Mouse (Mus musculus): ENCODE data around the gene Selenoh. TPM values are rescaled to one million over a fixed set of nuclear protein-coding genes. Genes with fewer than 3 reads are reported as not detected.

Selenoh gene
- polyA plus RNA-seq (2015; fragmentation: Illumina TruSeq; extraction: RNeasy Lipid Tissue Mini Kit (QIAGEN cat#74804); ENCODE audit: low read depth, low replicate concordance), result 53.2 TPM

DNA sequence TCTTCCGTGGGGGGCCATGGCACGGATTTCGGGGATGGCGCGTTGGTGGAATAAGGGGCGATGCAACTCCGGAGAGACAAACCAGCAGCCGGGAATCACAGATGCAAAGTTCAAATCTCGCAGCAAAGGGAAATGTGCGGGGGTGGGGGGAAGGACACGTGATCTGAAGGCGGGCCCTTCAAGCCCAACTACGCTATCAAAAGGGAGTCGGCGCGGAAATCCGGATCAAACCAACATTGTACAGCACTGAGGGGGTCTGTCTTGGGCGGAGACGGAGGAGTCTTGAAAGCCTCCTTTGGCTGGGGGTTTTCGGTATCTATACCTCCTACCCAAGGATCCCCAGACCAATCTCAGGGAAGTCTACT is at the start of gene Selenoh:
Selenoh (minus strand) TSS at position 202 of the 365 bp plus-strand sequence.

DNA sequence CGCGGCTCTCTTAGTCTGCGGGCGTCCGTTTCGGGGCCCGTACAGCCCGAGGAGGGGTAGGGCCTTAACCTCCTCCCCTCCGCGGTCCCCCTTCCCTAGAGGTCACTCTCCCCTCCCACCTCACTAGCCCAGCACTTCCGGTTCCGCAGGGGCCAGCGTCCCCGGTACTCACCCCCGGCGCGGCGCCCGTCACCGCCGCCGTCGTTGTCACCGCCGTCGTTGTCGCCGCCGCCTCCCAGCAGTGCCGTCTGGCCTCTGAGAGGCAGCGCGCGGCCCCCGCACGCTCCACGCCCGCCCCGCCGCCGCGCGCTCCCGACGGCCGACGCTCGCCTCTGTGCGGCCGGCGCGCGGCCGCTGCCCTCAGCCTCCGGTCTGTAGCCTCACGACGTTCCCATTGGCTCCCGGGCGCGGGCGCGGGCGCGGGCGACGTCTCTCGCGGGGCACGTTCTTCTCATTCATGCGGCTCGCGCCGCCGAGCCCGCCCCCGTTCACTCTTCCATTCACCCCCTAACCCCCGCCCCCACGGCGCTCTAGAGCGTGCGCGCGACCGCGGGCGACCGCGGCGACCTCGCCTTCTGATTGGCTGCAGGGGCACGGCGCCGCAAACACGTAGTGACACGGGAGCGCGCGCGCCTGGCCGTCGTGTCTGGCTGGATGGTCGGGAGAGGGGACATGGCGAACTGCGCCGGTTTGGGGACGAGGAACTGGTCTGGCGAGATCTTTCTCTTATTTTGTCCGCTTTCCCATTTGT is 44.4 kb upstream of the Selenoh start, which contains the start of gene Zdhhc5:
Zdhhc5 (minus strand) TSS at position 370 of the 751 bp plus-strand sequence.

DNA sequence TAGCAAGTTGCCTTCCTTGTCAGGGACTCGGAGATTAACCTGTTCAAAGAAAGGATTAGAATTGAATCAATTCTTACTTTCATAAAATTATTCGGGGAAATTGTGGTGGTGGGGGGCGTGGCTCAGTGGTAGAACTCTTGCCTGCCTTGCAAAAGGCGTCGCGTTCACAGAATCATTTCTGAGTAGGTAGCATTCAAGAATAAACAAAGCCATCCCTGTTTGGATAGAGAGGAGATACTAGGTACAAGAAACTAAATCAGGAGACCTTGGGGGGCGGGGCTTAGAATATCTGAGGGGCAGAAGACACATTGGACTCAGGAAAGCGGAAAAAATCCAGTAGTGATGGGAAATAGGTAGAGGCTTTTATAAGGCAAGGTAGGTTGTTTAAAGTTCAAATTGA is 8.4 kb upstream of the Selenoh start, which contains the start of gene Tmx2:
Tmx2 (minus strand) TSS at position 125 of the 400 bp plus-strand sequence.

DNA sequence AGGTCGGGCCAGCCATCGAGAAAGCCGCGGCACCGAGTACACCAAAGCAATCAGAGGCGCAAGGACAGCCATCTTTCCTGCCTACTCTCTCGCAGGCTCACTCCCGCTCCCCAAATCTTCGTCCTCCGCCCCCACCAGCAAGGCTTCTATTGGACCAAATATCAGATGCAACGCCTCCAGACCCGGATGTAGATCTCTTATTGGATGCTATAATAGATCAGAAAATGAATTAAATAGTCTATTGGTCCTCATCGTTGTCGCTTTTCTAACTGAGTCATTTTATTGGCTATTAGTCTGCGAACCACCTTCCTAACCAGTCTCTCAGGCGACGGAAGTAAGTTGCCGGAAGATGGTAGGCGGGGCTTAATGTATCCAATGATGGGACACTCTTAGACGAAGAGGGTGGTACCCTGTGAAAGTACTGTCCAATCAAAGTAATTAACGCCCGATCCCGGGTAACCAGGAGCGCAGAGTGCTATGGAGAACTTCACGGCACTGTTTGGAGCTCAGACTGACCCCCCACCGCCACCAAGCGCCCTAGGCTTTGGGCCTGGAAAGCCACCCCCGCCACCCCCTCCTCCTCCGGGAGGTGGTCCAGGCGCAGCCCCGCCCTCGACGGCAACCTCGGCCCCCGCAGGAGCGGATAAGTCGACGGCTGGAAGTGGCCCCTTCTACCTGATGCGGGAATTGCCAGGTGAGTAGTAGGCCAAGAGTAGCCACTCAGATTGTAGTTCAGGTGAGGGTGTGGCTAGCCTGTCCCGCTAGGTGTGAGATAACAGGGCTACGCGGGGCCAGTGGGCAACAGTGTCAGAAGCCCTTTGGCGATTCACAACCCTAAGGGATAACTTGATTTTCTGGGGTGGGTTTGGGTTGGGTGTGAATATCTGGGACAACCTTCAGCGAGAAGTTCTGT is 7.7 kb upstream of the Selenoh start, which contains the start of the genes Gm28635 and Med19:
Gm28635 (minus strand) TSS at position 74 of the 913 bp plus-strand sequence.
Med19 (plus strand) TSS at position 435 of the 913 bp plus-strand sequence.

DNA sequence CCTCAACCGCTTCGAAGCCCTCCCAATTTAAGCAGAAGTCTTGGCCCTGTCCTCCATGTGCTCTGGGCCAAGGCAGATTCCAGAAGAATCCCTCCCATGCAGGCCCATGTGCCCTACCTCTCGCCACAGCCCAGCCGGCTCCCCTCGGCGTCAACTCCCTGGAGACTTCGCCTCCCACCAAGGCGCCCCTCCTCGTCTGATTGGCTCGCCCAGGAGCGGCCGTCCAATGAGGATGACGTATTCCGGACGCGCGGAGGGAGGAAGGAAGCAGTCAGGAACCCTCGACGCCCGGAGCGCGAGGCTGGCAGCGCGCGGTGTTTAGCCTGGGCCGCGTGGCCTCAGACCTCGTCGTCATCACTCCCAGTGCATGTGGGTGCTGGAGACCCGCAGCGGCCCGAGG is 11.8 kb downstream of the Selenoh start, which contains the start of gene Btbd18:
Btbd18 (plus strand) TSS at position 274 of the 400 bp plus-strand sequence.

DNA sequence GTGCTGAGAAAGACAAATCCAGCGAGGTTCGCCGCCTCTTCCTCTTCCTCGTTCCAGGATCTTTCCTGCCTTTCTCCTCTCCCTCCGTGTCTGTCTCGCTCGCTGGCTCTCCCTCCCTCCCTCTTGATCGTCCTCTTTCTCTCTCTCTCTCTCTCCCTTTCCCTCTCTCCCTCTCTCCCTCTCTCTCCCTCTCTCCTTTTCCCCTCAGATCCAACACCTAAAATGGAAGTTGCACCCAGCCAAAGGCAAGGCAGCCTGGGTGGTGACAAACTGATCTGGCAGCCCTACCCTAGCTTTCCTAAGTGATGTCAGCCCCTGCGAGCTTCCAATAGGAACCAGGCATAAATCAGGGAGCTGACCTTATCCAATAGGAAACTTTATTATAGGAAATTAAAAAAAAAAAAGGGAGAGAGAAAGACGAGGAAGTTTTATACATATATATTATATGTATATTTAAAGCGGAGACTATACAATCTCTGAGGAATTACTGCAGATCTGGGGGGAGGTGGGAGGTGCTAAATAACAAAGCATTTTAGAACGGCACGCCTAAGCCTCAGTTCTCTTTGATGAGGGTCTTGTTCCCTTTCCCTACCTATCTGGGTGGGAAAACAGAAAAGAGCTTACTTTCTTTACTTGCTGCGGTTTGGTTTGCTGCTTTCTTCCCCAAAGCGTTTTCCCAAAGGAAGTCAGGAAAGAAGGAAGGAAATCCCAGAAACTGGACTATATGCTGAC is 19.9 kb downstream of the Selenoh start, which contains the start of gene Ctnnd1:
Ctnnd1 (minus strand) TSS at position 302 of the 732 bp plus-strand sequence.

Other genes with a start within 250 kb of the Selenoh start
- 4.6 TPM for gene Calcrl, start 245.4 kb downstream of the Selenoh start, polyA plus RNA-seq (2015; fragmentation: Illumina TruSeq; extraction: RNeasy Lipid Tissue Mini Kit (QIAGEN cat#74804); ENCODE audit: low read depth, low replicate concordance)
- 4.7 TPM for gene Tfpi, start 194.0 kb downstream of the Selenoh start, polyA plus RNA-seq (2015; fragmentation: Illumina TruSeq; extraction: RNeasy Lipid Tissue Mini Kit (QIAGEN cat#74804); ENCODE audit: low read depth, low replicate concordance)
- 42.0 TPM for gene Ctnnd1, start 20.0 kb downstream of the Selenoh start, polyA plus RNA-seq (2015; fragmentation: Illumina TruSeq; extraction: RNeasy Lipid Tissue Mini Kit (QIAGEN cat#74804); ENCODE audit: low read depth, low replicate concordance)
- not detected for gene Btbd18, start 11.7 kb downstream of the Selenoh start, polyA plus RNA-seq (2015; fragmentation: Illumina TruSeq; extraction: RNeasy Lipid Tissue Mini Kit (QIAGEN cat#74804); ENCODE audit: low read depth, low replicate concordance)
- not detected for gene Gm28635, start 7.3 kb upstream of the Selenoh start, polyA plus RNA-seq (2015; fragmentation: Illumina TruSeq; extraction: RNeasy Lipid Tissue Mini Kit (QIAGEN cat#74804); ENCODE audit: low read depth, low replicate concordance)
- 42.9 TPM for gene Med19, start 7.6 kb upstream of the Selenoh start, polyA plus RNA-seq (2015; fragmentation: Illumina TruSeq; extraction: RNeasy Lipid Tissue Mini Kit (QIAGEN cat#74804); ENCODE audit: low read depth, low replicate concordance)
- gene Tmx2, start 8.4 kb upstream of the Selenoh start, polyA plus RNA-seq (2015; fragmentation: Illumina TruSeq; extraction: RNeasy Lipid Tissue Mini Kit (QIAGEN cat#74804); ENCODE audit: low read depth, low replicate concordance), result 415 TPM
- gene Zdhhc5, start 44.4 kb upstream of the Selenoh start, polyA plus RNA-seq (2015; fragmentation: Illumina TruSeq; extraction: RNeasy Lipid Tissue Mini Kit (QIAGEN cat#74804); ENCODE audit: low read depth, low replicate concordance), result 32.1 TPM
- gene Clp1, start 56.6 kb upstream of the Selenoh start, polyA plus RNA-seq (2015; fragmentation: Illumina TruSeq; extraction: RNeasy Lipid Tissue Mini Kit (QIAGEN cat#74804); ENCODE audit: low read depth, low replicate concordance), result 10.1 TPM
- 87.0 TPM for gene Ypel4, start 63.3 kb upstream of the Selenoh start, polyA plus RNA-seq (2015; fragmentation: Illumina TruSeq; extraction: RNeasy Lipid Tissue Mini Kit (QIAGEN cat#74804); ENCODE audit: low read depth, low replicate concordance)
- gene Gm19426, start 72.9 kb upstream of the Selenoh start, polyA plus RNA-seq (2015; fragmentation: Illumina TruSeq; extraction: RNeasy Lipid Tissue Mini Kit (QIAGEN cat#74804); ENCODE audit: low read depth, low replicate concordance), result 0.74 TPM
- gene Serping1, start 104.7 kb upstream of the Selenoh start, polyA plus RNA-seq (2015; fragmentation: Illumina TruSeq; extraction: RNeasy Lipid Tissue Mini Kit (QIAGEN cat#74804); ENCODE audit: low read depth, low replicate concordance), result 9.7 TPM
- 10.6 TPM for gene Ube2l6, start 128.1 kb upstream of the Selenoh start, polyA plus RNA-seq (2015; fragmentation: Illumina TruSeq; extraction: RNeasy Lipid Tissue Mini Kit (QIAGEN cat#74804); ENCODE audit: low read depth, low replicate concordance)
- not detected for gene Smtnl1, start 151.9 kb upstream of the Selenoh start, polyA plus RNA-seq (2015; fragmentation: Illumina TruSeq; extraction: RNeasy Lipid Tissue Mini Kit (QIAGEN cat#74804); ENCODE audit: low read depth, low replicate concordance)
- 96.8 TPM for gene Timm10, start 156.2 kb upstream of the Selenoh start, polyA plus RNA-seq (2015; fragmentation: Illumina TruSeq; extraction: RNeasy Lipid Tissue Mini Kit (QIAGEN cat#74804); ENCODE audit: low read depth, low replicate concordance)
- gene Slc43a1, start 168.1 kb upstream of the Selenoh start, polyA plus RNA-seq (2015; fragmentation: Illumina TruSeq; extraction: RNeasy Lipid Tissue Mini Kit (QIAGEN cat#74804); ENCODE audit: low read depth, low replicate concordance), result not detected
- gene Rtn4rl2, start 215.9 kb upstream of the Selenoh start, polyA plus RNA-seq (2015; fragmentation: Illumina TruSeq; extraction: RNeasy Lipid Tissue Mini Kit (QIAGEN cat#74804); ENCODE audit: low read depth, low replicate concordance), result 36.4 TPM